Mouse (Mus musculus) MEL (cell line): ENCODE data around the gene Prkd2.

Experiments
- CTCF ChIP-seq, 3 experiments: IDR thresholded peaks in 2 of 3; conservative IDR thresholded peaks in 1 of 3; 2 replicates each; pipeline ENCODE4 v1.5.1; 2011 to 2012; ENCODE audit warnings: low read length in 3 of 3, low read depth in 2 of 3, mild to moderate bottlenecking in 2 of 3, improper control_type of control experiment in 1 of 3, inconsistent platforms in 1 of 3, mixed read lengths in 1 of 3, moderate library complexity in 1 of 3; ENCODE audit not compliant: control insufficient read depth in 1 of 3, insufficient read depth in 1 of 3, poor library complexity in 1 of 3, severe bottlenecking in 1 of 3
- E2F4 ChIP-seq: IDR thresholded peaks from 2 replicates; pipeline ENCODE4 v1.6.1; 2011; ENCODE audit warnings: low read depth, low read length, improper control_type of control experiment, borderline replicate concordance
- EP300 ChIP-seq, 2 experiments: IDR thresholded peaks; 2 replicates each; pipeline ENCODE4 v1.6.1; 2011; ENCODE audit warnings: improper control_type of control experiment in 2 of 2, low read length in 2 of 2, low read depth in 1 of 2, mild to moderate bottlenecking in 1 of 2
- GABPA ChIP-seq: IDR thresholded peaks from 2 replicates; pipeline ENCODE4 v1.6.1; 2012; ENCODE audit warnings: low read depth, mild to moderate bottlenecking, inconsistent platforms, low read length, improper control_type of control experiment, moderate library complexity
- MAFK ChIP-seq: IDR thresholded peaks from 2 replicates; pipeline ENCODE4 v1.6.1; 2011; ENCODE audit warnings: low read depth, mild to moderate bottlenecking, low read length, improper control_type of control experiment, borderline replicate concordance
- MAZ ChIP-seq: IDR thresholded peaks from 2 replicates; pipeline ENCODE4 v1.6.1; 2012; ENCODE audit warnings: low read depth, mild to moderate bottlenecking, inconsistent platforms, low read length, improper control_type of control experiment
- POLR2A ChIP-seq, 2 experiments: IDR thresholded peaks; 2 replicates each; pipeline ENCODE4 v1.6.1; 2011 to 2012; ENCODE audit warnings: low read length in 2 of 2, mild to moderate bottlenecking in 2 of 2, control low read depth in 1 of 2, improper control_type of control experiment in 1 of 2, low read depth in 1 of 2, moderate library complexity in 1 of 2; ENCODE audit not compliant: control insufficient read depth in 1 of 2, insufficient read depth in 1 of 2, poor library complexity in 1 of 2
- POLR2AphosphoS5 ChIP-seq: IDR thresholded peaks from 2 replicates; pipeline ENCODE4 v1.6.1; 2012; ENCODE audit warnings: low read depth, borderline replicate concordance, mild to moderate bottlenecking, inconsistent platforms, low read length, moderate library complexity, mixed read lengths
- TCF12 ChIP-seq: IDR thresholded peaks from 2 replicates; pipeline ENCODE4 v1.6.1; 2014; ENCODE audit warnings: low read depth, mild to moderate bottlenecking, inconsistent platforms, low read length, improper control_type of control experiment, moderate library complexity
- UBTF ChIP-seq: IDR thresholded peaks from 2 replicates; pipeline ENCODE4 v1.6.1; 2012; ENCODE audit warnings: low read depth, mild to moderate bottlenecking, inconsistent platforms, low read length, improper control_type of control experiment, moderate library complexity, borderline replicate concordance; ENCODE audit not compliant: insufficient read depth
- USF2 ChIP-seq, 2 experiments: IDR thresholded peaks; 2 replicates each; pipeline ENCODE4 v1.6.1; 2011 to 2012; ENCODE audit warnings: improper control_type of control experiment in 2 of 2, low read length in 2 of 2, borderline replicate concordance in 1 of 2, inconsistent platforms in 1 of 2, low read depth in 1 of 2, mild to moderate bottlenecking in 1 of 2; ENCODE audit not compliant: insufficient read depth in 1 of 2

DNA sequence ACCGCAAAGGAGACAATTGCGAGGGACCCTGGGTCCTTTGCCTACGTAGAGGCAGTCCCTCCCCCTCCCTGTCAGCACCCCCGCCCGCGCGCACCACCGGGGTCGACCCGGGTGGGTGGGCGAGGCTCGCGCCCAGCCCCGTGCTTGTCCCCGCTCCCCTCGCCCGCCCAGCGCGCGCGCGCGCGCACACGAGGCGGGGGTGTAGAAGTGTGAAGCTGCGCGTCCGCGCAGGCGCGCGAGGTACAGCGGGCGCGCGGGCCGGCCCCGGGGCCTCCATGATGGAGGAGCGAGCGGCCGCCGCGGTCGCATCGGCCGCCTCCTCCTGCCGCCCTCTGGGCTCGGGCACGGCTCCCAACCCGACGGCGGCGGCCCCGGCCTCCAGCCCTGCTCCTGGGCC is 26.6 kb upstream of the Prkd2 start:
- TF ChIP-seq POLR2A (IDR thresholded peaks at IDR 0.05; ENCODE audit: control insufficient read depth in 1 of 2, insufficient read depth in 1 of 2, low read depth in 1 of 2, low read length in 2 of 2, poor library complexity in 1 of 2) (peak; percentile 83 to 90; a peak in 3 of 4 replicates), UBTF (0 out of 2 replicates have a peak, but pooled peaks have one; percentile 59), USF2 (IDR thresholded peaks at IDR 0.05; ENCODE audit: borderline replicate concordance in 1 of 2, insufficient read depth in 1 of 2, low read depth in 1 of 2, low read length in 2 of 2) (no peak), MAFK (no peak), POLR2AphosphoS5 (no peak), CTCF (IDR thresholded peaks at IDR 0.05 in 2 of 3, conservative IDR thresholded peaks at IDR 0.05 in 1 of 3; ENCODE audit: control insufficient read depth in 1 of 3, insufficient read depth in 1 of 3, low read depth in 2 of 3, low read length in 3 of 3, poor library complexity in 1 of 3, severe bottlenecking in 1 of 3) (no peak), MAZ (no peak), EP300 (IDR thresholded peaks at IDR 0.05; ENCODE audit: low read depth in 1 of 2, low read length in 2 of 2) (no peak), E2F4 (no peak), GABPA (no peak), TCF12 (no peak)
